Mouse (Mus musculus): ENCODE data around the gene Ankrd50.
A peak's percentile ranks its signal among the peaks of the same experiment; 100 is the strongest.

The Ankrd50 gene

DNA sequence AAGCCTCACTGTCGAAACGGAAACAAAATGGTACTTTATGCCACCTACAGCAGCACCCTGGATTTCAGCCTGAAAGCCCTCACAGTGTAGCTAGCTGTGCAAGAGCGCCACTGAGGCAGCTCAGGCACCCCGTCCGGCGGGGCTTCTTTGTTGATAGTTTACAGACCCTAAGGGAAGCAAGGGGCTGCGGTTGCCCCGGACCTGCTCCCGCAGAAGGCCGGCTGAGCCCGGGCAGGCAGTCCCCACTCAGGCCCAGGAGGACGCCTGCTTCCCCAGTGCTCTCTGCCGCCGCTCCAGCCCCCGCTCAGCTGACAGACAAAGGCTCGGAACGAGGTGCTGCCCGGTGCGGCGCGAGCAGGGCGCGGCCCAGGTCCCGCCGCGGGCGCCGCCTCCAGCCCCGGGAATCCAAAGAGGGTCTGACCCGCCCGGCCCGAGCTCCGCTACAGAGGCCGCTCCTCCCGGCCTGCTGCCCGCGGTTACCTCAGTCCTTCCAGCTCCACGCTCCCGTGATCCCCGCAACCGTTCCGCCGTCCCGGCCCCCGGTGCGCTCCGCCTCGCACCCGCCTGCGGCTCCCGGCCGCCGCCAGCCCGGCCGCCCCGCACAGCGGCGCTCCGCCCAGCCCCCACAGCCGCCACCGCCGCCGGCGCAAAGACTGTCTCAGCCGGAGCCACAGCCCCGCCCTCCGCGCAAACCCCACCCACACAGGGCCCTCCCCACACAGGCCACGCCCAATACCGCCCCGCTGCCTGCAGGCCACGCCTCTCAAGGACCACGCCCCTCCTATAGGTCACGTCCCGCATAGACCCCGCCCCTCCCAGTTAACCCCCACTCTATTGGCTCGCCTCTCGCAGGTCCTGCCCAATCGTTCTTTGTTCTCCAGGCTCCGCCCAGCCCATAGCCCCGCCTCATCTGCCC is at the start of gene Ankrd50:
Gene Ankrd50, minus strand, starts transcription at position 654 of the 916 bp plus-strand sequence.
- peak; percentile 99 for DNase-seq

DNA sequence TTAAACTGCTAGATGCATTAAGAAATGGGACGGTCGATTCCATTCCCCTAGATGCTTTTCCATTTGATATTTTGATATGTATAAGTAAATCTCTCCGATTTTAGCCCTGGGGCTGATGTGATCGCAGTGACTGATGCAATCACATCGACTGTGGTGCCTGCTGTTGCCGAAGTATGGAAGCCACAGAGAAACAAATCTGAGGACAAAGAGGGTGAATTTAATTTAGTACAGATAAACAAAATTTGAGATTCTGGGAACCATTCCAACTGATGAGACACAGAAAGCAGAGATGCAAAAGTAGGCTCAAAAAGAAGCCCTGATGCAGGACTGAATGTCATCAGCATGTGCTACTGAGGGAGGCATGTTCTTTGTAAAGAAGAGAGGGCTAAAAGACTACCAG is 49.6 kb upstream of the Ankrd50 start:
- no peak for DNase-seq

GRCm38 (mm10) chr3:38520426-38520825 is 35.8 kb upstream of the Ankrd50 start:
- DNase-seq: no peak

DNA sequence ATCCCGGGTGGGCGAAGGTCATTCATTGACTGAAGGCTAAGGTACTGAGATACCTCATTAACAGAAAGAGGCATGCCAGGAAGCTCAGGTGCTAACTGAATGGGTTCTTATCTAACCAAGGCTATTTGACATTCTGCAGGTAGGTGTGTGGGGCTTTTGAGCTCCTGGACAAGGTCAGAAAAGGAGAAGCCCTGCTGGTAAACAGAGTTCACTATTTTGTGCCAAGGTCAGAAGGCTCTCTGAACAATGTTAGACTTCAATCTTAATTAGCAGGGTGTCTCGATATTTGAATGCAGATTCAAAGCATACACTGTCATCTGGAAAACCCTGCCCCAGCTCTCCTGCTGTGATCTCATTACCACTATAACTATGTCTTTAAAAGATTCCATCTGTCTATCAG is 35.3 kb upstream of the Ankrd50 start:
- no peak for DNase-seq

GRCm38 (mm10) chr3:38503606-38504005 is 19.0 kb upstream of the Ankrd50 start:
- DNase-seq: no peak

GRCm38 (mm10) chr3:38502156-38502555 is 17.5 kb upstream of the Ankrd50 start:
- DNase-seq: no peak

DNA sequence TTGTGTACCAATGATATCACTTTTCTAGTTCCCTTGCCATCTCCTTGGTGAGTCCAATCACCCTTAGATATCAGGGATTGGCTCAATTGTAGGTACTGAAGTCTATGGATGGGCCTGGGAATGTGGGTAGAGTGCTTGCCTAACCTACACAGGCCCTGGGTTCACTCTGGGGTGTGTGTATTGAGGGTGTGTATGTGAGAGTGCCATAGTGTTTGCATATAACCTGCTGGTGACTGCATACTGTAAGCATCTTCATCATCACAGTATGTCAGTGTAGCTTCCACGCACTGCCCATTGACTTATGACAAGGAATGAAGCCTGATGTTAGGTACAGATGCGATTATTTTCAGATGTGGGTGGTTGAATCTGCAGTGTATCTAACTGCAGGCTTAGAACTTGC is 17.1 kb upstream of the Ankrd50 start:
- no peak for DNase-seq

DNA sequence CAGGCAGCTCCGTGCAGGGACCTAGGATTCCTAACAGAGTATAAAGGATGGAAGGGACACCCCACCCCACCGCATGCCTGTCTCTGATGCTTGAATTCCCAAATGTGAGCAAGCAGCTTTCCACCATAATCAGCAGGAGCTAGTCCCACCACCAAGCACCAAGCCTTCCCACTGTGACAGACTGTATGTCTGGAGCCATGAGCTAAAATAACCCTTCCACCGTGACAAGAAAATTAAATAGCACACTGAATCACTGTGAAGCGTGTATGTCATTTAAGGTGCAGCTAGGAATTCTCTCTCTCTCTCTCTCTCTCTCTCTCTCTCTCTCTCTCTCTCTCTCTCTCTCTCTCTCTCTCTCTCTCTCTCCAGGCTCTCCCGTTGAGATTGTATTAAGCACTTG is 16.7 kb upstream of the Ankrd50 start:
- DNase-seq: no peak

- DNase-seq: no peak
Measured at GRCm38 (mm10) chr3:38498561-38498960, 13.9 kb upstream of the Ankrd50 start.

DNA sequence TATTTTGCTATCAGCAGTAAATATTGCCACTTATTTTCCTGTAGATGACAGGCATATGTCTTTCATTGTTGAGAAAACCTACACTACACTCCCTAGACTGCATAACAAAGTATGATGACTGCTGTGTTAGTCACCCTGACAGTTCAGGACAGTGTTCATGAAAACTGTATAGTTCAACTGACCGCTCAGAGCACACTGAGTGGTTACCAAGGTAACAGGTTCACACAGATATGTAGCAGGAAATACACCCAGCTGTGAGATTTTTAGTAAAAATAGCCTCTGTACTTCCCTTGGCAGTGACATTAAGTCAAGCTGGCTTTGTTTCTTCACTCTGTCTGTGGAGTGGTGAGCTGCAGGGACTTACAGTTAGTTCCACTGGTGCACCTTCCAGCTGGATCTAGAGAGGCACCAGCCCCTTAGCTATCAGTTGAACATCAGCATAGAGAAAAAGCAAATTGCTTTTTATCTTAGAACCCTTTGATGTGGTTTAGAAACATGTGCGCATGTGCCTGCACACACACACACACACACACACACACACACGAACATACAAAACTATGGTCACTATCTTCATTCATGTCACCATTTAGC is 12.2 kb upstream of the Ankrd50 start:
- no peak for DNase-seq

DNA sequence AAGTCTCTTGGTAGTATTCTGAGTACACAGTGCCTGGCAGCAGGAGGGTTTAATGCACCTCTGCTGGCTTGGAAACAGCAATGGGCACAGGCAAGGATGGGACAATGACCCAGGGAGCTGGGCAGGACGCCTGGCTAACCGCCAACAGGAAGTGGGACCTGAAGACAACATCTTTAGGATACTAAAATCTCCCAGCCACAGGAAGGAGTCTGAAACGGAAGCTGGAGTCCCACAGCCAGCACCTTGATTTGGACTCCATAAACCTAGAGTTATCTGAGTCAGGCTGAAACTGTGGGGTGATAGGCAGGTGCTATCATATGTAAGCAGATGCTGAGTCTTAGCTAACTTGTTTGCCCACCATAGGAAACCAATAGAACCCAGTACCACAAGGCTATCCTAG is 7.1 kb upstream of the Ankrd50 start:
- DNase-seq: peak; percentile 32

DNA sequence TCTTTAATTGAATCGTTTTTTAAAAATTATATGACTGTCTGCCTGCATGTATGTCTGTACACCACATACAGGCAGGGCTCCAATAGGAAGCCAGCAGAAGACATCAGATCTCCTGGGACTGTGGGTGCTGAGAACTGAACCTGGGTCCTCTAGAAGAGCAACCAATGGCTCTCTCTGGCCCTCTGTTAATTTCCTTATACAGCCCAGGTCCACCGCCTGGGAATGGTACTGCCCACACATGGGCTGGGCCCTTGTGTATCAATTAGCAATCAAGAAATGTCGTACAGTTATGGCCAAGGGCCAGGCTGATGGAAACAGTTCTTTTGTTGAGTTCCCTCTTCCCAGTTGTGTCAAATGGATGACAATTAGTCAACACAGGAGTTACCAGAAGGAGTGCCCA is 6.6 kb upstream of the Ankrd50 start:
- DNase-seq: no peak

DNA sequence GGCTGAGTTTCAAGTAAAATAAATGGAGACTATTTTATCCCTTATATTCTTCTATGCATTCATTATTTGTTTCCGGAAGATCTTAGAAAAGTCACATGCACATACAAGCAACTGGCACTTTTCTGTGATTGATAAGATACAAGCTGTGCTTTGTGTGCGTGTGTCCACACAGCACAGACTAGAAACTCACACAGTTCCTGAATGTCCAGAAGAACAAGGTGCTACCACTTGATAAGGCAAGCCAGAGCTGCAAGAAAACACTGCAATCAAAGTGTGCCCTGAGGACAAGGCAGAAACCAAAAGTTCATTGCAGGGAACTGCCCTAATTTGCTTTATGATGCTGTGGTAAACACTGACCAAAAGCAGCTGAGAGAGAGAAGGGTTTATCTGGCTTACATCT is 6.1 kb upstream of the Ankrd50 start:
- no peak for DNase-seq

- no peak for DNase-seq
Measured at GRCm38 (mm10) chr3:38485107-38485545, 482 bp upstream of the Ankrd50 start.

DNA sequence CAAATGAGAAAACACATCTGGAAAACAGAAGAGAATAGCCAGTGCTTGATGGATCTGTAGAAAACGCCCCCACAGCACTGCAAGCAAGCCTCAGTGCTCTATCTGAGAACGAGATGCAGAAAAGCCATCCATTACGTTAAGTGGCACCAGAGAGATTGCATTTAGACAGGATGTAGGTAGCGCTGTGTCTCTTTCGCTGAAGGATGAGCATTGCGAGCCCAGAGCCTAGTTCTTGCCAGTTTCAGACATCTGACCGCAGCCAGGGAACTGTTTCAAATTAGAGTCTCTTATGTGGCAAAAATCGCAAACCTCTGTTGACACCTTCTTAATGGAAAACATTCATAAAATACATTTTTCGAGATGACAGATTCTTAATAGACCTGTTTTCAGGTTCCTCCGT is 1.1 kb downstream of the Ankrd50 start:
- DNase-seq: peak; percentile 35

DNA sequence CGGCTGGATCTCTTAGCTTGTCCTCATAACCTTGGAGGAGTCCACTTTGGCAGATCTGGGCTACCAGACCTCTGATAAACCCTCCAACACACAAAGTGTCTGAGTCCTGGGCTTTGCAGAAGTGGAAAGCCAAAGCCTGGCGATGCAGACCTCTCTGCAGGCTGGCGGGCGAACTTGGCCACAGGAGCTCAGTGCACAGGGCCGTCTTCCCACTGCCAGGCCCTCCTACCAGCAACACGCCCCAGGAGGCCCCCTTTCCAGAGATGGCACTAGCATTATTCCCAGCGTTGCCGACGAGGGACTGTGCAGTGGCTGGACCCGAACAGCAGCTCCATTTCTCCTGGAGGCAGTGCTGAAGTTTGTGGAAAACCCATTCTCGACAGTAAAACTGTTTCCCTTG is 1.9 kb downstream of the Ankrd50 start:
- peak; percentile 14 for DNase-seq

- no peak for DNase-seq
Measured at GRCm38 (mm10) chr3:38481106-38481505, 3.5 kb downstream of the Ankrd50 start.

DNA sequence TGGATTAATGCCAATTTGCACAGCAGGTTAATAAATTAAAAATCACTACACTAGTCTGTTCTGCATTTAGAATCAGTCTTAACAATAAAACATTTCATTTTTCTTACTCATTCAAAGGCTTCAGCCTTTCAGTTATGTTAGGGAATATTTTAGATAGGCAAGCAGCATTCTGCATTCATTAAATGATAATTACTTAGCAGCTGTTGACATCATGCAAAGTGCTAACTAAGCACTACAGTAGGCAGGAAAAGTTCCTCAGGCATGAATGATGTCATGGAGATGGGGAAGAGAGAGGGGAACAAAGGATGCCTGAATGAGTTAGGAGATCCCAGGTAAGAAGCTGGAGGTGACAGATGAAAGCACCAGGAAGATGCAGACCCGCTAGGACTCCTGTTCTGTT is 6.7 kb downstream of the Ankrd50 start:
- no peak for DNase-seq

DNA sequence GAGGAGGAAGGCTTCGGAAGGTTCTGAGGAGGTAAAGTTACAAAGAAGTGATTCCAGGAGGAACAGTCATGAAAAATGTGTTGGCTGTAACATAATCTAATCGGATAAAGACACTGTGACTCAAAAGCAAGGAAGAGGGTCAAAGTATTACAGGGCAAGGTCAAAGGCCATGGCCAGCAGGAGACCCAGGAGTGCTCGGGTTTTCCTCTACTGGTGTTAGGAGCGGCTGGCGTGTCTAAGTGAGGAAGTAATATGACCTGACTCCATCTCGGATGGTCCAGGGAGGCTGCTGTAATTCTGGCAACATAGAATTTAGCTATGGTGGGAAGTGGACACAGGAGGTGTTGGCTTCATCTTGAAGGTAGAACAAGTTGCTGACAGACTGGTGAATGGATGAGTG is 9.1 kb downstream of the Ankrd50 start:
- DNase-seq: no peak

DNA sequence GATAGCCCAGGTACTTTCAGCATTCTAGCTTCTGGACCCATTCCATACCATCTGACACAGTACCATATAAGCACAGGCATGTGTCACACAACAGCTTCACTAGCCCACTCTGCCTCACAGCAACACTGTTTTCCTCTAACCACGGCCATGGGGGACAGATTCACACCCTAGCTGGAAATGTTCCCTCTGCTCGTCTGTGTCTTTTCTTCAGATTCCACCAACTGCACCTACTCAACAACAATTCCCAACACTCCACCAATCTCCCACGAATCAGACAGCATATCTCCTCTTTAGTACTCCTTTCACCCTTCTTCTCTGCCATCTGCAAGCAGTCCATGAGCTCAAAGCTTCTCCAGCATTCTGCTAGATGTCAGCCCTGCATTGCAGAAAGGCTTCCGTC is 11.5 kb downstream of the Ankrd50 start:
- DNase-seq: no peak

DNA sequence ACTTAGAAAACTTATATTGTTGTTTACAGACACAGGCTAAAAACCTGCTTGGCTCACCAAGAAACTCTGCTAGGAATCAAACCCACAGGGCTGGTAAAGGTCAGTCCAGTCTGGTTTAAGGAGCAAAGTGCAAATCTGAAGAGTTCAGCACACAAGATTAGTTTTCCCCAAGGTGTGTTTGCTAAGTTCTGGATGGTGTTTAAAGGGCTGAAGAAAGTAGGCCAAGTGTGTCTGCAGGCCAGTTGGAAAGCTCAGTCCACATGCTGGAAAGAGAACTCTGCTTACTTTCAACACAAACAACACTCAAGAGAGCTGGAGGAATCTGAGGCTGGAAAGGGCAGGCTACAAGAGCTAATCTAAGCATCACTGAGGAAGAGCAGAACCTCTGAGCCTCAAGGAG is 13.1 kb downstream of the Ankrd50 start:
- peak; percentile 16 for DNase-seq

GRCm38 (mm10) chr3:38468131-38468530 is 16.5 kb downstream of the Ankrd50 start:
- no peak for DNase-seq

DNA sequence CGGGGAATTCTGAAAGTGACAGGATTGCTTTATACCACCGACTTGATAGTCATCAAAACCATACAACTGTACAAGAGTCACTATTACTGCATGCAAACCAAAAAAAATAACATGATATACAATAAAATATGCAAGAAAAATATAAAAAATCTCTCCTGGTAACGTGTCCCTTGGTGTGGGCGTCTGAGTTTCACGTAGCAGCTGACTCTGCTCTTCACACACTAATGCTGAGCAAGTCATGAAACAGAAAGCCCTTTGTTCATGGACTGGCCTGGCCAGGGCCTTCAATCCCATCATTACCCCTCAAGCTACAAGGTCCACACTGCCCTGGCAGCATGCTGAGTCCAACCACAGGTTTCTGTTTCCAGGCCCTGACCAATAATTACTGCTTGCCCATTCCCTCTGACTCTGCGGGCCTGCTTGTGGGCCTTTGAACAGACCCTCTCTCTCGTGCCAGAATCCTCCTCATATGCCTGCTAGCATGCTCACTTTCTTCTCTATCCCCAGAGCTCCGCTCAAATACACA is 17.7 kb downstream of the Ankrd50 start:
- DNase-seq: no peak

- DNase-seq: no peak
Measured at GRCm38 (mm10) chr3:38466139-38466538, 18.5 kb downstream of the Ankrd50 start.

All from lung, postnatal 14 days (tissue).